Mouse (Mus musculus): Measurements from ENCODE around the gene Abcf3. TPM values are rescaled to one million over a fixed set of nuclear protein-coding genes. Genes with fewer than 3 reads are reported as not detected.

The Abcf3 gene
- total and polyA plus RNA-seq, 3 experiments = 48.6 to 98.0 (median 55.7) TPM

- H3K4me3 ChIP-seq (replicated peaks in 1 of 3; ENCODE audit: low read depth in 2 of 3, low read length in 2 of 3, poor library complexity in 1 of 3) = peak overlapping the region; percentile 73 to 92 (median 90)
- peaks cover 5% of the 10 kb centered on the region for H3K9me3 ChIP-seq (replicated peaks; ENCODE audit: low read length)
- peak; percentile 21 for DNase-seq (ENCODE audit: extremely low read depth)
- H3K9ac ChIP-seq (ENCODE audit: insufficient read depth, low read depth) = peak overlapping the region; percentile 97
- dilution Hi-C loops (cut with MboI; ENCODE audit: extremely low pct_ligation_motif_present, extremely low pct_unique_long_range_greater_than_20kb, low sequenced_read_pairs) (no loop called here), in situ Hi-C loops (cut with MboI; ENCODE audit: low pct_ligation_motif_present, low pct_unique_long_range_greater_than_20kb, low sequenced_read_pairs) (no loop called here)
- TF ChIP-seq TCF12 (IDR thresholded peaks at IDR 0.05; ENCODE audit: low read depth, low read length) (0 out of 2 replicates have a peak, but pooled peaks have one; percentile 14), ZKSCAN1 (IDR thresholded peaks at IDR 0.05; ENCODE audit: borderline replicate concordance, low read depth, low read length) (no peak)
- no peak overlapping the region for H3K27ac ChIP-seq (ENCODE audit: insufficient read depth, low read depth)
- H3K4me2 ChIP-seq (ENCODE audit: insufficient read depth, low read depth, poor library complexity, severe bottlenecking) = peak overlapping the region; percentile 65
- no peaks in the 10 kb centered on the region for H3K27me3 ChIP-seq (replicated peaks)
- H3K36me3 ChIP-seq (replicated peaks in 1 of 2; ENCODE audit: control insufficient read depth in 1 of 2, insufficient read depth in 1 of 2, low read length in 1 of 2) = peaks cover 9 to 35% of the 10 kb centered on the region in 2 experiments
- peaks cover 3 to 29% of the 10 kb centered on the region in 2 experiments for H3K4me1 ChIP-seq (ENCODE audit: control insufficient read depth in 1 of 2, insufficient read depth in 2 of 2)
- H3K79me2 ChIP-seq (replicated peaks; ENCODE audit: control insufficient read depth, extremely low read depth, insufficient read depth, poor library complexity, severe bottlenecking) = peaks cover 13% of the 10 kb centered on the region
Observed at GRCm38 (mm10) chr16:20517701-20518374, 30.5 kb upstream of the Abcf3 start.

GRCm38 (mm10) chr16:20523886-20524285, 24.5 kb upstream of the Abcf3 start:
- H3K4me3 ChIP-seq (replicated peaks in 1 of 3; ENCODE audit: low read depth in 2 of 3, low read length in 2 of 3, poor library complexity in 1 of 3) = no peak overlapping the region
- no peaks in the 10 kb centered on the region for H3K27me3 ChIP-seq (replicated peaks)
- in situ Hi-C loops (cut with MboI; ENCODE audit: low pct_ligation_motif_present, low pct_unique_long_range_greater_than_20kb, low sequenced_read_pairs) = no loop called here
- peaks cover 64 to 93% of the 10 kb centered on the region in 2 experiments for H3K36me3 ChIP-seq (replicated peaks in 1 of 2; ENCODE audit: control insufficient read depth in 1 of 2, insufficient read depth in 1 of 2, low read length in 1 of 2)
- no peaks in the 10 kb centered on the region; the same call in 1 of the 2 replicates for H3K79me2 ChIP-seq (replicated peaks; ENCODE audit: control insufficient read depth, extremely low read depth, insufficient read depth, poor library complexity, severe bottlenecking)
- H3K9ac ChIP-seq (ENCODE audit: insufficient read depth, low read depth) = no peak overlapping the region
- no peak overlapping the region for H3K4me2 ChIP-seq (ENCODE audit: insufficient read depth, low read depth, poor library complexity, severe bottlenecking)
- TF ChIP-seq EP300 (IDR thresholded peaks at IDR 0.05; ENCODE audit: low read length) (no peak), MYC (IDR thresholded peaks at IDR 0.05; ENCODE audit: low read depth, low read length) (no peak), UBTF (IDR thresholded peaks at IDR 0.05; ENCODE audit: low read depth, low read length) (no peak), MAFK (IDR thresholded peaks at IDR 0.05; ENCODE audit: insufficient replicate concordance, low read length) (no peak), USF2 (conservative IDR thresholded peaks at IDR 0.05; ENCODE audit: low read depth, low read length) (no peak), NRF1 (IDR thresholded peaks at IDR 0.05; ENCODE audit: low read depth, low read length) (no peak), PAX5 (IDR thresholded peaks at IDR 0.05; ENCODE audit: low read length) (no peak), E2F4 (IDR thresholded peaks at IDR 0.05; ENCODE audit: insufficient replicate concordance, low read depth, low read length) (no peak), GABPA (IDR thresholded peaks at IDR 0.05; ENCODE audit: insufficient replicate concordance, low read depth, low read length) (no peak), BHLHE40 (IDR thresholded peaks at IDR 0.05; ENCODE audit: low read depth, low read length) (no peak), TCF12 (IDR thresholded peaks at IDR 0.05; ENCODE audit: low read depth, low read length) (no peak), JUN (IDR thresholded peaks at IDR 0.05; ENCODE audit: insufficient read depth, low read depth, low read length) (no peak), NELFE (IDR thresholded peaks at IDR 0.05; ENCODE audit: low read depth, low read length) (no peak), ELF1 (IDR thresholded peaks at IDR 0.05; ENCODE audit: low read depth, low read length) (no peak), SIN3A (IDR thresholded peaks at IDR 0.05; ENCODE audit: low read length) (no peak)
- dilution Hi-C loops (cut with MboI; ENCODE audit: extremely low pct_ligation_motif_present, extremely low pct_unique_long_range_greater_than_20kb, low sequenced_read_pairs) = no loop called here
- peaks cover 5% of the 10 kb centered on the region for H3K9me3 ChIP-seq (replicated peaks; ENCODE audit: low read length)
- H3K4me1 ChIP-seq (ENCODE audit: control insufficient read depth in 1 of 2, insufficient read depth in 2 of 2) = peaks cover 0 to 9% of the 10 kb centered on the region in 2 experiments; a peak in 1 of 4 replicates
- no peak for DNase-seq (ENCODE audit: extremely low read depth)
- no peak overlapping the region for H3K27ac ChIP-seq (ENCODE audit: insufficient read depth, low read depth)
